Mouse (Mus musculus): ENCODE data around the gene Szt2. TPM values are rescaled to one million over a fixed set of nuclear protein-coding genes. Genes with fewer than 3 reads are reported as not detected.

Szt2 gene
- polyA plus RNA-seq, 1 experiment from 2014 or later, result 13.6 TPM

GRCm38 (mm10) chr4:118427768-118428451 lies 18.8 kb upstream of the Szt2 start, which contains the start of gene Elovl1:
Gene Elovl1 (plus strand): TSS chr4:118428093.
- Histone ChIP-seq H3K4me3 (peak within 1 kb of the TSS; percentile 55), H3K4me2 (replicated peaks) (peak within 1 kb of the TSS; percentile 74), H3K4me1 (peaks cover 23% of the 10 kb centered on the region), H3K27ac (replicated peaks) (peak within 1 kb of the TSS; percentile 73), H3K9ac (replicated peaks) (peak within 1 kb of the TSS; percentile 72), H3K36me3 (peaks cover 29% of the 10 kb centered on the region), H3K27me3 (no peaks in the 10 kb centered on the region), H3K9me3 (no peaks in the 10 kb centered on the region)
- ATAC-seq (ENCODE audit: low FRiP score, low read depth), result peak; percentile 97
- WGBS, result under 1% methylated on average over 19 of the region's 31 CpGs

GRCm38 (mm10) chr4:118427415-118427767 lies 18.3 kb upstream of the Szt2 start:
- H3K36me3 ChIP-seq, result peaks cover 28% of the 10 kb centered on the region
- H3K27ac ChIP-seq (replicated peaks), result peak overlapping the region; percentile 73
- no peaks in the 10 kb centered on the region for H3K27me3 ChIP-seq
- H3K9ac ChIP-seq (replicated peaks), result peak overlapping the region; percentile 72
- no peaks in the 10 kb centered on the region for H3K9me3 ChIP-seq
- peaks cover 23% of the 10 kb centered on the region for H3K4me1 ChIP-seq
- 2% methylated on average over 5 of the region's 5 CpGs for WGBS
- H3K4me3 ChIP-seq, result peak overlapping the region; percentile 55
- ATAC-seq (ENCODE audit: low FRiP score, low read depth), result peak; percentile 32; the same call in 1 of the 2 replicates
- H3K4me2 ChIP-seq (replicated peaks), result peak overlapping the region; percentile 74

DNA sequence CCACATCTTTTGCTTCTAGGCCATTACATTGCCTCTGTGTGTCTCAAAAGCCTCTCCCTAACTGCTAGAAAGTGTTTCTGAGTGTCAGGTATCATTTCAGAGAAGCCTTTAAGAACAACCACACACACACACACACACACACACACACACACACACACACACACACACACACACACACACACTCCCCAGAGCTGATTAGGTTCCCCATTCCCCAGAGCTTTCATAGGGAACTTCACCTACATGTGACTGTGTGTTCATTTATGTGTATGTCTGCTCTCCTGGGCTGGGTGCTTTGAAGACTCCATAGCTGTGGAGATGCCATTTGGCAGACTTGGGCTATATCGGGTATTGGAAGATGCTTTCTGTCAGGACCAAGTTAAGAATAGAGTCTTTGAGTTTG lies 16.3 kb upstream of the Szt2 start:
- H3K36me3 ChIP-seq, result peaks cover 25% of the 10 kb centered on the region
- no peaks in the 10 kb centered on the region for H3K27me3 ChIP-seq
- 100% methylated on average over 1 of the region's 1 CpGs for WGBS
- H3K4me1 ChIP-seq, result peaks cover 23% of the 10 kb centered on the region
- H3K4me3 ChIP-seq, result no peak overlapping the region
- no peak overlapping the region for H3K4me2 ChIP-seq (replicated peaks)
- no peak for ATAC-seq (ENCODE audit: low FRiP score, low read depth)
- no peak overlapping the region for H3K9ac ChIP-seq (replicated peaks)
- no peaks in the 10 kb centered on the region for H3K9me3 ChIP-seq
- no peak overlapping the region for H3K27ac ChIP-seq (replicated peaks)

- no peak for ATAC-seq (ENCODE audit: low FRiP score, low read depth)
- Histone ChIP-seq H3K9me3 (no peaks in the 10 kb centered on the region), H3K9ac (replicated peaks) (no peak overlapping the region), H3K36me3 (peaks cover 32% of the 10 kb centered on the region), H3K27me3 (no peaks in the 10 kb centered on the region), H3K4me3 (no peak overlapping the region), H3K4me1 (peaks cover 23% of the 10 kb centered on the region), H3K4me2 (replicated peaks) (no peak overlapping the region), H3K27ac (replicated peaks) (no peak overlapping the region)
- WGBS, result 92% methylated on average over 4 of the region's 4 CpGs
Measured at GRCm38 (mm10) chr4:118424541-118425160, 15.6 kb upstream of the Szt2 start.

DNA sequence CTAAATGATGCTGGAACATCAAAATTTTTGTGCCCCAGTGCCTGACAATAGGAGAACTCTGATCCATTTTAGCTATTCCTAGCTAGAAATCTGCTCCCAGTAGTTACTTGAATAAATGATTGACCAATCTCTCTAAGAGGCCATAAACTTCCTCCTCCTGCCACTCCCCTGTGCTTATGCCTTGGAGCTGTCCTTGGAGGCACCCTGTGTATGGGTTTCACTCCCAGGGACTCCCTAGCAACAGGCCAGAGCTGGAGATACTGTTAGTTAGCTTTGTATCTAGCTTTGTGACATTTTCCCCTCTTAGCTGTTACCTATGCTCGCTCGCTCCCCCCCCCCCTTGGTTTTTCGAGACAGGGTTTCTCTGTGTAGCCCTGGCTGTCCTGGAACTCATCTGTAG lies 12.3 kb upstream of the Szt2 start:
- no peak for ATAC-seq (ENCODE audit: low FRiP score, low read depth)
- Histone ChIP-seq H3K4me1 (no peaks in the 10 kb centered on the region), H3K4me3 (no peak overlapping the region), H3K27ac (replicated peaks) (no peak overlapping the region), H3K9me3 (no peaks in the 10 kb centered on the region), H3K4me2 (replicated peaks) (no peak overlapping the region), H3K36me3 (peaks cover 58% of the 10 kb centered on the region), H3K9ac (replicated peaks) (no peak overlapping the region), H3K27me3 (no peaks in the 10 kb centered on the region)
- 91% methylated on average over 3 of the region's 3 CpGs for WGBS

GRCm38 (mm10) chr4:118417112-118417797 lies 8.2 kb upstream of the Szt2 start:
- no peak overlapping the region for H3K4me3 ChIP-seq
- WGBS, result 81% methylated on average over 13 of the region's 13 CpGs
- H3K9ac ChIP-seq (replicated peaks), result no peak overlapping the region
- H3K4me2 ChIP-seq (replicated peaks), result no peak overlapping the region
- no peak overlapping the region for H3K27ac ChIP-seq (replicated peaks)
- ATAC-seq (ENCODE audit: low FRiP score, low read depth), result no peak
- H3K36me3 ChIP-seq, result peaks cover 91% of the 10 kb centered on the region
- no peaks in the 10 kb centered on the region for H3K27me3 ChIP-seq
- H3K9me3 ChIP-seq, result no peaks in the 10 kb centered on the region
- no peaks in the 10 kb centered on the region for H3K4me1 ChIP-seq

DNA sequence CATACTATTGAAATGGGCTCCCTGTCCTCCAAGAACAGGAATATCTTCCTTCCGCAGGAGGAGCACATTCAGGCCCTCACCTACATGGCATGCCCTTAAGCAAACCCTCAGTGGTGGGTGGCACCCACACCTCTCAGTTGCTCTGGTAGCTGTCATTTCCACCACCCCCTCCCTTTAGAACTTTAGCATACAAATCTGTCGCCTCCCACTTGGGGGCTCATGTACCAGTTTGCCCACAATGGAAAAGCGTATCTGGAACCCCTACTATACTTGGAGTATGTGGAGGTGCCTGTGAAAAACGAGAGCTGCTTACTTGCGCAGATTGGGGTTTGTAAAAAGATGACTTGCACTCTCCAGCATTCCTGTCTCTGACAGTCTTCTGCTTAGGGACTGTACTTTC lies 7.3 kb upstream of the Szt2 start:
- H3K27me3 ChIP-seq, result no peaks in the 10 kb centered on the region
- no peak overlapping the region for H3K9ac ChIP-seq (replicated peaks)
- no peaks in the 10 kb centered on the region for H3K4me1 ChIP-seq
- H3K4me2 ChIP-seq (replicated peaks), result no peak overlapping the region
- no peaks in the 10 kb centered on the region for H3K9me3 ChIP-seq
- ATAC-seq (ENCODE audit: low FRiP score, low read depth), result no peak
- H3K27ac ChIP-seq (replicated peaks), result no peak overlapping the region
- 93% methylated on average over 5 of the region's 5 CpGs for WGBS
- no peak overlapping the region for H3K4me3 ChIP-seq
- peaks cover 91% of the 10 kb centered on the region for H3K36me3 ChIP-seq

- no peak for ATAC-seq (ENCODE audit: low FRiP score, low read depth)
- H3K9me3 ChIP-seq, result no peaks in the 10 kb centered on the region
- H3K27me3 ChIP-seq, result no peaks in the 10 kb centered on the region
- no peak overlapping the region for H3K4me3 ChIP-seq
- no peaks in the 10 kb centered on the region for H3K4me1 ChIP-seq
- 90% methylated on average over 2 of the region's 2 CpGs for WGBS
- no peak overlapping the region for H3K4me2 ChIP-seq (replicated peaks)
- no peak overlapping the region for H3K27ac ChIP-seq (replicated peaks)
- H3K9ac ChIP-seq (replicated peaks), result no peak overlapping the region
- peaks cover 91% of the 10 kb centered on the region for H3K36me3 ChIP-seq
Measured at GRCm38 (mm10) chr4:118415779-118416178, 6.7 kb upstream of the Szt2 start.

GRCm38 (mm10) chr4:118413553-118413952 lies 4.5 kb upstream of the Szt2 start:
- H3K4me3 ChIP-seq, result no peak overlapping the region
- H3K36me3 ChIP-seq, result peaks cover 71% of the 10 kb centered on the region
- H3K9me3 ChIP-seq, result no peaks in the 10 kb centered on the region
- ATAC-seq (ENCODE audit: low FRiP score, low read depth), result no peak
- H3K4me2 ChIP-seq (replicated peaks), result no peak overlapping the region
- H3K9ac ChIP-seq (replicated peaks), result no peak overlapping the region
- no peaks in the 10 kb centered on the region for H3K27me3 ChIP-seq
- WGBS, result 96% methylated on average over 5 of the region's 5 CpGs
- H3K4me1 ChIP-seq, result peaks cover 10% of the 10 kb centered on the region
- H3K27ac ChIP-seq (replicated peaks), result no peak overlapping the region

- Histone ChIP-seq H3K36me3 (peaks cover 50% of the 10 kb centered on the region), H3K27ac (replicated peaks) (no peak overlapping the region), H3K4me3 (no peak overlapping the region), H3K4me2 (replicated peaks) (no peak overlapping the region), H3K9ac (replicated peaks) (no peak overlapping the region), H3K9me3 (no peaks in the 10 kb centered on the region), H3K4me1 (peaks cover 19% of the 10 kb centered on the region), H3K27me3 (no peaks in the 10 kb centered on the region)
- ATAC-seq (ENCODE audit: low FRiP score, low read depth), result no peak
- WGBS, result 88% methylated on average over 5 of the region's 5 CpGs
Measured at GRCm38 (mm10) chr4:118410871-118411270, 1.8 kb upstream of the Szt2 start.

- ATAC-seq (ENCODE audit: low FRiP score, low read depth), result no peak
- Histone ChIP-seq H3K27ac (replicated peaks) (no peak overlapping the region), H3K36me3 (peaks cover 68% of the 10 kb centered on the region), H3K27me3 (no peaks in the 10 kb centered on the region), H3K9ac (replicated peaks) (no peak overlapping the region), H3K4me3 (no peak overlapping the region), H3K4me2 (replicated peaks) (no peak overlapping the region), H3K4me1 (0 out of 2 replicates have a peak, but pooled peaks cover under 1% of the 10 kb centered on the region), H3K9me3 (no peaks in the 10 kb centered on the region)
- 91% methylated on average over 12 of the region's 12 CpGs for WGBS
Measured at GRCm38 (mm10) chr4:118402701-118403100, 6.4 kb downstream of the Szt2 start.

- Histone ChIP-seq H3K27me3 (no peaks in the 10 kb centered on the region), H3K27ac (replicated peaks) (no peak overlapping the region), H3K4me2 (replicated peaks) (no peak overlapping the region), H3K4me3 (no peak overlapping the region), H3K9ac (replicated peaks) (no peak overlapping the region), H3K9me3 (no peaks in the 10 kb centered on the region), H3K4me1 (no peaks in the 10 kb centered on the region), H3K36me3 (peaks cover 76% of the 10 kb centered on the region)
- 96% methylated on average over 5 of the region's 5 CpGs for WGBS
- ATAC-seq (ENCODE audit: low FRiP score, low read depth), result no peak
Measured at GRCm38 (mm10) chr4:118401918-118402317, 7.2 kb downstream of the Szt2 start.
